Mouse (Mus musculus): ENCODE measurements around the gene Lpin1.

Gene Lpin1

DNA sequence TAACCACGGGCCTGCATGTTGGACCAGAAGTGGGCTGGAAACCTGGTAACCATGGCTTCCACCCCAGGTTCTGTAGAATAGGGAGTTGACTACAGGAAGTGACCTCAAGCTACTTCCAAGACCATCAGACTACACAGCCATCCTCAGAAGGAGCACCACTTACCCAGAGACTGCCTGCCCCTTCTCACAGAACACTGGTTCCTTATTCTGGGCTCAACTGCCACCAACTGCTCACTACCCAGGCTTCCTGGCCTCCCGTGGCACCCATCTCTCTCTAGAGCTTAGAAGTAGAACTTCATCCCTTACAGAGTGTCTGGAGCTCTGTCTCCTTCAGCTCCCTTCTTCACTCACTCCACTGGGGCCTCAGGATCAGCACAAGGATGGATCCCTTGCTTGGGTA, at the start of gene Lpin1:
Gene Lpin1, minus strand, starts transcription at position 31 of the 400 bp plus-strand sequence.
- DNase-seq (ENCODE audit: low spot score): no peak

DNA sequence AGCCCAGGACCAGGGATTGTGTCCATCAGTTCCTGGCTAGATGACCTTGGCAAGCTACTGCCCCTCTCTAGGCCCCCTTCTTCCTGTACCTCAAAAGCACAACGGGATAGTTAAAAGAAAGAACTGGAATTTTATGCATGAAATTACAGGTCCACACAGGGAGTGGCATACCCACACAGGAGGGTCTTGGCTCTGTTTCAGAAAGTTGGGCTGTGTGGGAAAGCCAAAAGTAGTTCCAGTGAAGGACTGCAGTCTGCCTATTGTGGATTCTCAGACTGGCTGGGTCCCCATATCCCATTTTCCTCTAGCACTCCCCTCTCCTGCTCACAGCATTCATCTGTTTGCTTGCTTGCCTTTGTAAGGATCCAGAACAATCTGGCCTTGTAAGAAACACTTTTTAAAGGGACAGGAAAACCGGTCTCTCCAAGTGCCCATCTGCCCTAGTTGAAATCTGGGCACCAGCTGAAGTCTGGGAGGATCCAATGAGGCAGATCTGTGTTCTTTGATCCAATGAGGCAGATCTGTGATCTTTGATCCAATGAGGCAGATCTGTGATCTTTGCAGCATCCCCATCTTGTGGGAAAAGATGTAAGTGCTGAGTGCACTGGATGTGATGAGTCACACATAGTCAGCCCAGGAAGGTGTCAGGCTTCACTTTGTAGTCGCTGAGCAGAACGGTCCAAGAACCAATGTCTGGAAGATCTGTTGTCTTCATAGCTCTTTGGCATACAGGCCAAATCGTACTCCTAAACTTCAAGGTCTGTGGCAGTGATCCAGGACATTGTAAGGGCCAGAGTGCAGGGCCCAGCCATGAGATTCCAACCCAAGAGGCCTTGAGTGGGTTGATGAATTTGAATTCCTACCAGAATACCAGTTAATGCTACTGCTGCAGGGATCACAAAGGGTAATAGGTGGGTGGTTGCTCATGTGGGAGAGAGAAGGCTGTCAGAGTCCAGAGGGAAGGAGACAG, 46.4 kb upstream of the Lpin1 start:
- DNase-seq (ENCODE audit: low spot score): peak; percentile 79

DNA sequence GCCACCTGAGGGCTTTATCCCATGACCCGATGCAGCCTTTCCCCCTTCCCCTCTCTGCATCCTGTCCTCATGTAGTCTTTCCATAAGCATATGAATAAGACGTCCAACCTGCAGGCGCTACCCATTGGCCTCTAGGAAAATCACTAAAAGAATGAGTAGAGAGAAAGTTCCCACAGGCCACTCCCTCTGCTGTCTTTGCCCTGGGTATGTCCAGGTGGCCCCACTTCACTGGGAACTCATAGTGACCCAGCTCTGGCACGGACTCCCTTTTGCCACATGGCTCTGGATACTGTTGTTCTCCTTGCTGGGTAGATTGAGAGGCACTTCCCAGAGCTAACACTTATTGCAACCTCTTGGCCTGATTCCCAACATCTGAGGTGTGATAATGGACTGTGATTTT, 44.8 kb upstream of the Lpin1 start:
- DNase-seq (ENCODE audit: low spot score): peak; percentile 47

DNA sequence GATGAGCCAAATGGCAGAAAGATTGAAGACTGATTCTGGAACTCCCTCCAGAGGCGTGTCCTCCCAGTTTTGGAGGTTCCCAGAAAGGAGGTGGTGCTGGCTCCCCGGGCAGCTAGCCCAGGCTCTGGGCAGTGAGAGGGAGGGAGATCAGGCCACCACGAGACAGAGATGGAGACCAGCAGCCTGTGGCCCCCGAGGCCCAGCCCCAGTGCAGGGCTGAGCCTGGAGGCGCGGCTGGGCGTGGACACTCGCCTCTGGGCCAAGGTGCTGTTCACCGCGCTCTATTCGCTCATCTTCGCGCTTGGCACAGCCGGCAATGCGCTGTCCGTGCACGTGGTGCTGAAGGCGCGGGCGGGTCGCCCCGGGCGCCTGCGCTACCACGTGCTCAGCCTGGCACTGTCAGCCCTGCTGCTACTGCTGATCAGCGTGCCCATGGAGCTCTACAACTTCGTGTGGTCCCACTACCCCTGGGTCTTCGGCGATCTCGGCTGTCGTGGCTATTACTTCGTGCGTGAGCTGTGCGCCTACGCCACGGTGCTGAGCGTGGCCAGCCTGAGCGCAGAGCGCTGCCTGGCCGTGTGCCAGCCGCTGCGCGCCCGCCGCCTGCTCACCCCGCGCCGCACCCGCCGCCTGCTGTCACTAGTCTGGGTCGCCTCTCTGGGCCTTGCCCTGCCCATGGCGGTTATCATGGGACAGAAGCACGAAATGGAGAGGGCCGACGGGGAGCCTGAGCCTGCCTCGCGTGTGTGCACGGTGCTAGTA, 42.7 kb upstream of the Lpin1 start, which contains the start of gene Ntsr2:
Gene Ntsr2, plus strand, starts transcription at position 51 of the 762 bp plus-strand sequence.
- peak; percentile 76 for DNase-seq (ENCODE audit: low spot score)

DNA sequence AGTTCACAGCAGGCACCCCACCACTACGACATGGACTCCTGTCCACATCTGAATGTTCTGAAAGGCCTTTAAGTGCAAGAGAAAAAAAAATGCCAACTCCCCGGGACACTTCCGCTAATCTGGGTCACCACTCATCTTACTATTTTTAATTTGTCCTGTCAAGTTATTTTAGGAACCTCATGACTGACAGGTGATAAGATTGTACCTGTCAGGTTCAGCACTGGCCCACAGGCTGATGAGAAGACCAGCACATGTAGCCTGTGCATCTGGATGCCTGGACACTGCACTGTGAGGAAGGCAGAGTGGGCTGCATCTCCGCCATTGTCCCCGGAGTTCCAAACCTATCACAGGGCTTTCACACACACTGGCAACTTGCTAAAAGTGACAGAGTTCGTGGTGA, 39.1 kb upstream of the Lpin1 start:
- no peak for DNase-seq (ENCODE audit: low spot score)

DNA sequence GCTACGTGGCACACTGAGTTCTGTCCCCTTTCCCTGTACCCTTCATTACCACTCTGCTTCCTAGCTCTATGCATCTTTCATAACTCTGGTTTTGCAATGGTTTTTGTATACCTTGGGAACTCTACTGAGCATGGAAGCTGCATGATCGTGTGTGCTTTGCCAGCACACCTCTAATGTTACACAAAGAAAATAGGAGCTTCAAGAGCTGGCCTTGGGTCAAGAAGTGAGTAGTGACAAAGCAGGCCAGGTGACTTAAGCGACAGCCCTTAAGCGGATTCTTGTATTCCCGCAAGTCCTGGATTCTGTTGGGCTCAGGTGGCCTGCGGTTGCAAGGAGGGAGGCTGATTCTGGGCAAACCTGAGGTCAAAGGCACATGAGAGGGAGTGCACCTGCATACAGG, 37.5 kb upstream of the Lpin1 start:
- DNase-seq (ENCODE audit: low spot score): no peak

DNA sequence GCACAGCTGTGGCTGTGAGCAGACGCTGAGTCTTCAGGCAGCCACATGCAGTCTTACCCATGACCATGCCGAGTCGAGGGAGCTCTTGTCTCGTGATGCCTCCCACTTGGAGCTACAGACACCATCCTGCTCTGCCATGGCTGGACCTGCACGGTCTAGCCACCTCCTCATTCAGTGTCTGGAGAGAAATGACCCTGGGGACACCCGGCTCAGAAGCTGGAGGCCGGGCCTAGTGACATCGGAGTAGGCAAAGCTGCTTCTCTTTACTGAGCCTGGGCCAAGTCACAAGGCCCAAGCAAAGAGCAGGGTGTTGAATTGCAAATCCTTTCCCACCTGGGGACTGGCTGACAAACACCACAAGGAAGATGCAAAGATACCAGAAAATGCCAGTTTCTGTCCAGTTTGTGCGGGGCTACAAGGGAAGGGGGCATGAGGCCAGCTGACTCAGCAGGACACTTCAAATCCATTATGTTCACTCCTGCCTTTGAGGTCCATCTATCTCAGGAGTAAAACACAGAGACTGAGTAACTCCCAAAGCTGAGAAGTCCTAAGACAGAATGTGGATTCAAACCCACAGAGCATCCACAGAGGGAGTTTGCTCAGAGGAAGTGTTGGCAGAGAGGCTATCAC, 36.1 kb upstream of the Lpin1 start:
- no peak for DNase-seq (ENCODE audit: low spot score)

DNA sequence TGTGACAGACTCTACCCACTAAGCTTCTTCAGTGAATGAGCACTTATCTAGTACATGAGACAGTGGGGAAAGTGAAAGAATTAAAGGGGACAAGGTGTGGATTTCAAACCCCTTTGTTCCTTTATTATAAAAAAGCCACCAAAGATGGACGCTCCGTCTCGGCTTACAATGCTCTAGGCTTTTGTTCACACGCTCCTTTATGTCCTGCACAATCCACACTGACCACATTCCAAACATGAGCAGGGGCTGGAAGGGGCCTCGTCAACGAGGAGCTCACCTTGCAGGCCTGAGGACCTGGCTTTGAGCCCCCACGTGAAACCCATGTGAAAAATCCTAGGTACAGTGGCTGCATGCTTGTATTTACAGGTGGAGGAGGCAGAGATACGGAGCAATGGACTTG, 33.9 kb upstream of the Lpin1 start:
- no peak for DNase-seq (ENCODE audit: low spot score)

DNA sequence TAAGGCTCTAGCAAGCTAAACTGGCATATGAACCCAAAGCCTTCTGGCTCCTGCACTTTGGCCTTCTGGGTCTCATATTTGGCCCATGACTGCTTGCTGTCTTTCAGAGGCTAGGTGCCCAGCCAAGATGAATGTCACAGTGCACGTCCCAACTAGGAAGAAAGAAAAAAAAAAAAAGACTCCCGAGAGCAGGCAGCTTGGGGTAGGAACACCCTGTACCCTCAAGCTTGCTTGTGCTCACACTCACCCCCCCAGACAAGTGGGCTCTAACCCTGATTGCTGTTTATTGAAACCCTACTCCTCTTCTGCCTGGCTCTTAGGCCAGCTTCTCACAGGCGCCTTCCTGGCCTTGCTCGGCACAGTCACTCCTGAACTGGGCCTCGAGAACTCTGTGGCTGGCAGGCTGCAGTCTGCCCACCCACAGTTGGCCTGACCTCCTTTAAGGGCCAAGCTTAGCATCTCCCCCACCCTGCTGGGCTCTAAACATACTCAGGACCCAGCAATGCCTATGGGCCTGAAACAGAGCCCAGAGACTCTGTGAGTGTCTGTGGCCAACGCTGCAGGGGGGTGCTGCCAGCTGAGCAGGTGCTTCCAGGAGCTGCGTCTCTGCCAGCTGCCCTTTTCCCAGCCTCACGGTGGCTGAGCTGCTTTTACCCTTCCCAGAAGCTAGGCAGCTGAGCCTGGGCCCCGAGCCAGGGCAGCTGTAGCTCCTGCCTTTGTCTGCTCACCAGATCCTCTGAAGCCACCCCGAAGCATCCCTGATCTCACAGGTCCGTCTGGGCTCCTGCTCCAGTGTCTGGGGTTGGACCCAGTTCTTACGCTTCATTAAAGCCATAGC, 33.0 kb upstream of the Lpin1 start:
- peak; percentile 88 for DNase-seq (ENCODE audit: low spot score)

DNA sequence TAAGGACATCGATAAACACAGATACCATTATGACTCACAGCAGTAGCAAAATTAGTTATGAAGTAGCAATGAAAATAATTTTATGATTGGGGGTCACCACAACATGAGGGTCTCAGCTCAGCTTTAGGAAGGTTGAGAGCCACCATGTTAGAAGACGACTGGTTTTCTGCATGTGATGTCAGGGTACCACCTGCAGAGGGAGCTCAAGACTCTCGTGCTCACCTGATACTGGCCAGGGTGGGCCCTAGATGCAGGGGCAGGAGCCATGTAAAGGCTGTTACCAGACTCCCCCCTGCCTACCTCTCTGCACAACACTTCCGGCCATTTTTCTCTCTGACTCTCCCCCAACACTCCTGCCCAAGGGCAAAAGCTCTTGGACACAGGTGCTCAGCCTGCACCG, 31.2 kb upstream of the Lpin1 start:
- DNase-seq (ENCODE audit: low spot score): peak; percentile 37

DNA sequence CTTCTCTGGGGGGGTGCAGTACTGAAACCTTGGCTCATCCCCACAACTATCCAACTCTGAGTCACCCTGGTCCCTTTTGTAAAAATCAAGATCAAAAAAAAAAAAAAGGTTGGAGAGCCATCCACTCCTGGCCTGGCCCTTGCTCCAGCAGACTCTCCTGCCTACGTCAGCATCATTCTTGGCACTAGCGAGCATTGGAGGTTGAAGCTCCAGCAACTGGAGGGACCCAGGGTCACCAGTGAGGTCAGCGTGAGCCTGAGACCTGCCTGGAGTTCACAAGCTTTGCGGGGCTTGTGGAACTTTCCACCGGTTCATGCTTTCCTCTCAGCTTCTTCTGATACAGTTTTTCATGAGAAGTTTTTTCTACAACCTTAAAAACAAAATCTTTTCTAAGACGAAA, 29.3 kb upstream of the Lpin1 start:
- DNase-seq (ENCODE audit: low spot score): no peak

DNA sequence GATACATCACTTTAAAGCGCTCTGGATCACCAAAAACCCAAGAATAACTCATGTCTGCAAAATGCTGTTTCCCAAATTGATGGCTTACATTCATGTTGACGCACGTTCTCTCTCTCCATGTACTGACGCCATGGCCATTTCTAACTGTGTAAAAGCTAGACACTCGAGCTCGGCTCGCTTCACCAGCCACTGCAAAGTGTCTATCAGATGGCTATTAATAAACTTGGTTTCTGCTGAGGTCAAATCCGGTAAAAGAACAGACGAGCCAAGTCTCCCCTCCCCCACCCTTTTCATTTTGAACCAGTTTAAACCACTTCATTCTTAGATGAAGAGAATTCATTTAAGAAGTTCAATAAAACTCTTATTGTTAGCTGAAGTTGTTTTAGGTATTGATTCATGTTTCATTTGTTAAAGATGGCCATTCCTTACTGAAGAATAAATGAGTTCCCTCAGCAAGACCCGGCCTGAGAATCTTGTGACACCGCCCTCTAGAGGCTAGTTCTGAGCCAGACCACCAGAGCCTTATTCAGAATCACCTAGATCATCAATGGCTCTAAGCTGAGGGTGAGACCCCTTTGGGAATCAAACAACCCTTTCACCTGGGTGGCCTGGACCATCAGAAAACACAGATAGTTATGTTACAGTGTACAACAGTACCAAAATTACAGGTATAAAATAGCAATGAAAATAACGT, 28.5 kb upstream of the Lpin1 start:
- DNase-seq (ENCODE audit: low spot score): peak; percentile 63

DNA sequence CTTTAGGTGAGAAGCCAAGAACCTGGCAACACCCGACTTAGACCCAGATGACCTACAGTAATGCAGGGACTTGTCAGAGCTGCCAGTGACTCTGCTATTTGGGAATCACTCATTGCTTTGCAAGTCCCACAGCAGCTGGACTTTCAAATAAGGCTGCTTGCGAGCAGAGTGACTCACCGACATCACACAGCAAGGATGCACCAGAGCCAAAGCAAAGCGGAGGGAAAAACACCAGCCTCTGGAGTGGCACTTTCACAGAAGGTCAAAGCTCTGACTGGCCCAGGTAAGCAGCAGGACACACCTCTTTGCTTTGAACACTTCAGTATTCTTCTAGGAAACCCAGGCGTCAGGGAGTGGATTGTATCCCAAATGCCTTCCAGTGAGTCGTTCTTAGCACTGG, 25.1 kb upstream of the Lpin1 start:
- no peak for DNase-seq (ENCODE audit: low spot score)

DNA sequence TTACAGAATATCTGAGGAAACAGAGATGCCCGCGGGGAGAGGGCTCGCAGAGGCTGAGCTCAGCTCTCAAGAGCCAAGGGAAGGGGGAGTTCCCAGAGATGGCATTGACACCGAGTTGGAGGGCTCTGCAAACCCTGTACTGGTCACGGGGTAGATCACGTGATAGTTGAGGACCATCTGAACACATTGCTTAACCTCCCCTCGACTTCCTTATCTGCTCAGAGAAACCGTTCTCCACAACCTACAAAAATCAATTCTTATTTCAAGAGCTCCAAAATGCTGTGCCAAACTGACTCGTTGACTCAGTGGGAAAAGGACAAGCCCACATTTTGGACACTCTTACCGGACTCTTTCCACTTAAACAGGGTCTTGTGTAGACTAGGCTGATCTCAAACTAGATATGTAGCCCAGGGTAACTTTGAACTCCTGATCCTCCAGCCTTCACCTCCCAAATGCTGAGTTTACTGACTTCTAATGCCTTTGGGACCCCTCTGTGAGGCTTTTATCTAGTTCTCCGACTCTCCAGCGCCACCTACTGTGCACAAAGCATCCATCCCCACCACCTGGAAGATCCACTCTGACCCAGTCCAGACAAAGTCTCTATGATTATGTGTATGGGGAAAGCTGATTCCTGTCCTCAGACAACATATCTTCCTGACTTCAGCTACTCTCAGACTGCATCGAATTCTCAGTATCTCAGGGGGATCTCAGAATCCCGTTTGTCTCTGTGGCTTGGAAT, 23.5 kb upstream of the Lpin1 start:
- peak; percentile 69 for DNase-seq (ENCODE audit: low spot score)

DNA sequence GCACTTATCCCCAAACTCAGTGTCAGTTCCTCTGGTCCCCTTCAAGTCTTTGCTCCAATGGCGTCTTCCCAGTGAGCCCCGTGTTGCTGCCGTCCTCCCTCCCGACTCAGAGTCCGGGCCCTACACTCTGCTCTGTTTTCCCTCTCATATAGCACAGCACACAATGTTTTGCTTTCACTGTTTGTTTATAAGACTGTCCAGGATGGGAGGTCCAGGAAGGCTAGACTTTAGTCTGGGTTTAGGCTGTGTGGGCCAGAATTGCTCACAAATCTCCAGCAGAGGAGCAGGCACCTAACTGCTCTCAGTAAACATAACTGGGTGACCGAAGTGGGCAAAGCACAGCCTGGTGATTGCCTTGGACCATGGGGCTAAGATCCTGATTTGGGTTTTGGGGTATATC, 22.5 kb upstream of the Lpin1 start:
- DNase-seq (ENCODE audit: low spot score): no peak

DNA sequence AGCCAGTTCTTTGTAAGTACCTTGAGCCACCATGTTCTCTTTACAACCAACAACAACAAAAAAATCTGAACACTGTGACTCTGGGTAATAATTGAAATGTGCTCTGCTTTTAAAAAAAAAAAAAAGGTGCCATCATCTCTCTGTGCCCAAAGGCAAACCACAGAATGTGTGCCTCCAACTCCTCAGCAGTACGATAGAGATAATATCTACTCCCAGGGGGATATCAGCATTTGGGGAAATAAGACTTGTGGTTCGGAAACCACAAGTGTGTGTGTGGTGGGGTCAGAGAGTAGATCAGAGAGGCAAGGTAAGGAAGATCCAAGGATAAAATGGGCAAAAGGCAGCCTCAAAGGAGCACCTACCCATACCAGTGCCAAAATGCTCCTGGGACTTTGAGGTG, 20.7 kb upstream of the Lpin1 start:
- no peak for DNase-seq (ENCODE audit: low spot score)

DNA sequence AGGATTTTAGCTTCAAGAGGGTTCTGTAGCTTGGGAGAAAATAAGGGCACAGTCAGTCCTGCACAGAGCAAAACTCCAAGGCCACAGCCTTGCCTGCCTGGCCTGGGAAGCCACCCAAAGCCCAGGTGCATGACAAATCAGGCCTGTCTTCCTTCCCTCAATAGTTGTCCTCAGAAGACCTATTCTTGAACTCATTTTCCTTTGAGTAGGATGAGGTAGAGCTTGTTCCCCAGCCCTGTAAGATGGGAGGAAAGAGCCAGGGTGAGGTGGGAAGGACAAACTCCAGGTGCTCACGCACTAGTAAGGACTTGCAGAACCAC, 20.1 kb upstream of the Lpin1 start:
- DNase-seq (ENCODE audit: low spot score): no peak

DNA sequence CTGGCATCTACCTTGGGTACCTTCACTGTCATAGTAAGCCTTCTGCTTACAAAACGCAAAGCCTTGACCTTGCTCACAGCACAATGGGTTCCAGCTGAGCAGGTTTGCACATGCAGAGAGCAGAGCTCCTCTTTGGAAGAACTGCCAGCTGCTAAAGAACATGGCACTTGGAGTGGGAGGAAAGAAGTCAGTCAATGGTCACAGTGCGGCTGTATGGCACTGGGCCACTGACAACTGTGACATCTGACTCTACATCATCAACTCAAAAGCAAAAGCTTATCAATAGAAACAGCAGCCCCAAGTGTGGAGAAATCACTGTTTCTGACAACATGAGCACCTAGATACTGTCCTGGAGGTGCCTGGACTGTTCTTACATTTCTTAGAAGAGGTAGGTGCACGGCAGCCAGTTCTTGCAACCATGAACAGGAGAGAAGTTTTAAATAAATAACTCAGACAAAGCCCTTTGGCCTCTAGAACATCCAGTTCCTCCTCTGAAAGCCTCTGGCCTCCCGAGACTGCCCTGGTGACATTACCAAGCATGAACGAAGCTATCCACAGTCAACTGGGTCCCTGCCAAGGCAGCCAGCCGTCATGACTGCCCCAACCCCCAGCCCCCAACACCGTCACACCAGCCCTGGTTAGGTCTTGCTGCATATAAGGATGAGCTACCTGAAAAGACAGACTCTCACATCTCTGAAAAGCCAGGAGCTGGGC, 19.5 kb upstream of the Lpin1 start:
- no peak for DNase-seq (ENCODE audit: low spot score)

DNA sequence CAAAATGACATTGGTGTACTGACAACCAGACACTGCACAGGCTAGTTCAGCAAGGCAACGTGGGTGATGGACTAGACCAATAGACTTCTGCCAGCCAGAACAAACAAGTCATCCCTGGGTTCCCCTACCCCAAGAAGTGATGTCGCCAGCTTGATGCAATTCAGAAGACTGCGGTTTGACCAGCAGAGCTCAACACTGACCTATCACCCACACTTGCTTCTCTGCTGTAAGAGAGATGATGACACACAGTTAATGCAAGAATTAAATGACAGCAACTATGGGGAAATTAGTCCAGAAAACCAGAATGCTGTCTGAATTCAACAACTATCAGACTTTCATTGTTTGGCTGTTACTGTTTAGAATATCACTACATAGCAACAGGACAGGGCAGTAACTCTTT, 9.5 kb upstream of the Lpin1 start:
- DNase-seq (ENCODE audit: low spot score): no peak

DNA sequence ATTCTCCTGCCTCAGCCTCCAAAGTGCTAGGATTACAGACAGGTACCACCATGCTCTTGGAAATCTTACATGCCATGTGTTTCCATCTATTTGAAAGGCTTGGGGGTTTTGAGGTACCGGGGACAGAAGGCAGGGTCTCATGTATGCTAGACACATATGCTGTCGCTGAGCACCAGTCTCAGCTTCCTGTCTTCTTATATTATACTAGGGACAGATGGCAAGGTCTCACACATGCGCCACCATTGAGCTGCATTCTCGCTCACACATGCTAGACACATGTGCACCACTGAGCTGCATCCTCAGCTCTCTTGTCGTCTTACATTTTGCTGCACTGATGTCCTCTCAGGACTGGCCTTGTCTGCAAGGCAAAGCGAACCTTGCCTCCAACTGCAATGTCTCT, 8.7 kb upstream of the Lpin1 start:
- DNase-seq (ENCODE audit: low spot score): no peak

All from MN1 (cell line).